Mouse (Mus musculus) forebrain, embryonic 13.5 days (tissue): Measurements from ENCODE around the gene Cyth1. TPM values are rescaled to one million over a fixed set of nuclear protein-coding genes. Genes with fewer than 3 reads are reported as not detected.

Source experiments
- ATAC-seq: fragments of 200-750 bp; cut with Nextera tagmentation; 2 replicates; pipeline ENCODE4 v1.8.0; 2017
- H3K27ac ChIP-seq: fragments of 300-500 bp; sonication (generic); 2 replicates; pipeline ENCODE4 v1.5.1; 2015; ENCODE audit warnings: inconsistent platforms, mild to moderate bottlenecking, moderate library complexity
- H3K27me3 ChIP-seq: fragments of 300-500 bp; sonication (generic); 2 replicates; pipeline ENCODE4 v1.6.1; 2015; ENCODE audit warnings: mild to moderate bottlenecking, inconsistent platforms
- H3K36me3 ChIP-seq: fragments of 300-500 bp; sonication (generic); 2 replicates; pipeline ENCODE4 v1.6.1; 2015; ENCODE audit warnings: mild to moderate bottlenecking, inconsistent platforms; ENCODE audit not compliant: poor library complexity, severe bottlenecking
- H3K4me1 ChIP-seq: fragments of 300-500 bp; sonication (generic); 2 replicates; pipeline ENCODE4 v1.6.1; 2015; ENCODE audit warnings: inconsistent platforms
- H3K4me2 ChIP-seq: fragments of 300-500 bp; sonication (generic); 2 replicates; pipeline ENCODE4 v1.6.1; 2015; ENCODE audit warnings: inconsistent platforms, mild to moderate bottlenecking, moderate library complexity
- H3K4me3 ChIP-seq: fragments of 300-500 bp; sonication (generic); 2 replicates; pipeline ENCODE4 v1.5.1; 2015; ENCODE audit warnings: mild to moderate bottlenecking, inconsistent platforms
- H3K9ac ChIP-seq: fragments of 300-500 bp; sonication (generic); 2 replicates; pipeline ENCODE4 v1.6.1; 2015; ENCODE audit warnings: mild to moderate bottlenecking, inconsistent platforms
- H3K9me3 ChIP-seq: fragments of 300-500 bp; sonication (generic); replicated peaks from 2 replicates; pipeline ENCODE4 v1.6.1; 2016; ENCODE audit warnings: inconsistent platforms
- WGBS: fragments of 180-500 bp; shearing (Covaris S2); methylation state at CpG from one replicate; pipeline ENCODE4 v1.1.7; 2015; 5-methylcytosine and 5-hydroxymethylcytosine counted together
- polyA plus RNA-seq: library from polyadenylated mRNA; unstranded; fragments of >200 nt; fragmentation: Nextera tagmentation; extraction: Ambion mirVana; gene quantifications from 2 replicates; pipeline ENCODE4 v1.2.1, GENCODE M21; 2015

Cyth1 gene
- polyA plus RNA-seq, 1 experiment from 2014 or later = 22.7 TPM

GRCm38 (mm10) chr11:118201833-118202409 lies 46.5 kb downstream of the Cyth1 start:
- Histone ChIP-seq H3K27ac (peak overlapping the region; percentile 98), H3K4me2 (peak overlapping the region; percentile 83), H3K9me3 (no peaks in the 10 kb centered on the region), H3K4me1 (peaks cover 69% of the 10 kb centered on the region), H3K27me3 (no peaks in the 10 kb centered on the region), H3K4me3 (peak overlapping the region; percentile 54), H3K9ac (peak overlapping the region; percentile 85), H3K36me3 (no peaks in the 10 kb centered on the region)
- WGBS = 9% methylated on average over 9 of the region's 9 CpGs
- peak; percentile 59 for ATAC-seq

GRCm38 (mm10) chr11:118200834-118201830 lies 47.3 kb downstream of the Cyth1 start:
- WGBS = 34% methylated on average over 11 of the region's 11 CpGs
- Histone ChIP-seq H3K9me3 (no peaks in the 10 kb centered on the region), H3K27ac (peak overlapping the region; percentile 98), H3K27me3 (no peaks in the 10 kb centered on the region), H3K36me3 (no peaks in the 10 kb centered on the region), H3K9ac (peak overlapping the region; percentile 85), H3K4me1 (peaks cover 77% of the 10 kb centered on the region), H3K4me3 (peak overlapping the region; percentile 54), H3K4me2 (peak overlapping the region; percentile 83)
- no peak for ATAC-seq

- H3K4me2 ChIP-seq = peak overlapping the region; percentile 53
- peak overlapping the region; percentile 17 for H3K4me3 ChIP-seq
- peaks cover 2% of the 10 kb centered on the region for H3K36me3 ChIP-seq
- H3K27ac ChIP-seq = peak overlapping the region; percentile 93
- 0 out of 2 replicates have a peak, but pooled peaks have one; percentile 9 for ATAC-seq
- H3K27me3 ChIP-seq = no peaks in the 10 kb centered on the region
- peaks cover 81% of the 10 kb centered on the region for H3K4me1 ChIP-seq
- peak overlapping the region; percentile 57 for H3K9ac ChIP-seq
- 2% methylated on average over 2 of the region's 2 CpGs for WGBS
- H3K9me3 ChIP-seq = no peaks in the 10 kb centered on the region
Measured at GRCm38 (mm10) chr11:118198296-118198600, 50.1 kb downstream of the Cyth1 start.

- H3K4me1 ChIP-seq = peaks cover 80% of the 10 kb centered on the region
- peak overlapping the region; percentile 17 for H3K4me3 ChIP-seq
- H3K36me3 ChIP-seq = peaks cover 7% of the 10 kb centered on the region
- H3K27ac ChIP-seq = peak overlapping the region; percentile 93
- peak overlapping the region; percentile 57 for H3K9ac ChIP-seq
- H3K4me2 ChIP-seq = peak overlapping the region; percentile 53
- 11% methylated on average over 13 of the region's 13 CpGs for WGBS
- H3K9me3 ChIP-seq = no peaks in the 10 kb centered on the region
- no peaks in the 10 kb centered on the region for H3K27me3 ChIP-seq
- ATAC-seq = peak; percentile 55; the same call in 1 of the 2 replicates
Measured at GRCm38 (mm10) chr11:118197508-118198295, 50.7 kb downstream of the Cyth1 start.

- H3K4me3 ChIP-seq = no peak overlapping the region
- H3K27ac ChIP-seq = peak overlapping the region; percentile 93
- no peak overlapping the region for H3K9ac ChIP-seq
- ATAC-seq = no peak
- WGBS = 60% methylated on average over 10 of the region's 10 CpGs
- no peaks in the 10 kb centered on the region for H3K9me3 ChIP-seq
- H3K4me1 ChIP-seq = peaks cover 72% of the 10 kb centered on the region
- no peak overlapping the region for H3K4me2 ChIP-seq
- H3K27me3 ChIP-seq = no peaks in the 10 kb centered on the region
- H3K36me3 ChIP-seq = peaks cover 14% of the 10 kb centered on the region
Measured at GRCm38 (mm10) chr11:118196824-118197388, 51.5 kb downstream of the Cyth1 start.

- 79% methylated on average over 14 of the region's 14 CpGs for WGBS
- Histone ChIP-seq H3K9ac (no peak overlapping the region), H3K4me1 (peaks cover 38% of the 10 kb centered on the region), H3K9me3 (no peaks in the 10 kb centered on the region), H3K4me2 (no peak overlapping the region), H3K27ac (no peak overlapping the region), H3K27me3 (no peaks in the 10 kb centered on the region), H3K4me3 (no peak overlapping the region), H3K36me3 (peaks cover 40% of the 10 kb centered on the region)
- ATAC-seq = no peak
Measured at GRCm38 (mm10) chr11:118193390-118194147, 54.8 kb downstream of the Cyth1 start.

- no peak overlapping the region for H3K9ac ChIP-seq
- no peaks in the 10 kb centered on the region for H3K27me3 ChIP-seq
- peaks cover 46% of the 10 kb centered on the region for H3K36me3 ChIP-seq
- H3K4me2 ChIP-seq = no peak overlapping the region
- no peak for ATAC-seq
- H3K27ac ChIP-seq = no peak overlapping the region
- WGBS = 94% methylated on average over 5 of the region's 5 CpGs
- H3K4me3 ChIP-seq = no peak overlapping the region
- H3K9me3 ChIP-seq = no peaks in the 10 kb centered on the region
- H3K4me1 ChIP-seq = peaks cover 32% of the 10 kb centered on the region
Measured at GRCm38 (mm10) chr11:118192973-118193372, 55.4 kb downstream of the Cyth1 start.

- Histone ChIP-seq H3K27me3 (no peaks in the 10 kb centered on the region), H3K4me2 (no peak overlapping the region), H3K9me3 (no peaks in the 10 kb centered on the region), H3K4me1 (no peaks in the 10 kb centered on the region), H3K9ac (no peak overlapping the region), H3K36me3 (peaks cover 86% of the 10 kb centered on the region), H3K27ac (no peak overlapping the region), H3K4me3 (no peak overlapping the region)
- WGBS = 88% methylated on average over 9 of the region's 9 CpGs
- ATAC-seq = no peak
Measured at GRCm38 (mm10) chr11:118182768-118183167, 65.6 kb downstream of the Cyth1 start.

GRCm38 (mm10) chr11:118182353-118182752 lies 66.0 kb downstream of the Cyth1 start:
- Histone ChIP-seq H3K9me3 (no peaks in the 10 kb centered on the region), H3K4me1 (no peaks in the 10 kb centered on the region), H3K27me3 (no peaks in the 10 kb centered on the region), H3K36me3 (peaks cover 86% of the 10 kb centered on the region), H3K9ac (no peak overlapping the region), H3K27ac (no peak overlapping the region), H3K4me2 (no peak overlapping the region), H3K4me3 (no peak overlapping the region)
- no peak for ATAC-seq
- 89% methylated on average over 4 of the region's 4 CpGs for WGBS

- H3K4me1 ChIP-seq = no peaks in the 10 kb centered on the region
- H3K9ac ChIP-seq = no peak overlapping the region
- WGBS = 88% methylated on average over 7 of the region's 7 CpGs
- H3K4me2 ChIP-seq = no peak overlapping the region
- H3K9me3 ChIP-seq = no peaks in the 10 kb centered on the region
- H3K27me3 ChIP-seq = no peaks in the 10 kb centered on the region
- ATAC-seq = no peak
- H3K4me3 ChIP-seq = no peak overlapping the region
- peaks cover 93% of the 10 kb centered on the region for H3K36me3 ChIP-seq
- no peak overlapping the region for H3K27ac ChIP-seq
Measured at GRCm38 (mm10) chr11:118180199-118180598, 68.2 kb downstream of the Cyth1 start.

- no peak for ATAC-seq
- Histone ChIP-seq H3K9ac (no peak overlapping the region), H3K27me3 (no peaks in the 10 kb centered on the region), H3K27ac (no peak overlapping the region), H3K36me3 (peaks cover 82% of the 10 kb centered on the region), H3K9me3 (no peaks in the 10 kb centered on the region), H3K4me3 (no peak overlapping the region), H3K4me2 (no peak overlapping the region), H3K4me1 (no peaks in the 10 kb centered on the region)
- 90% methylated on average over 5 of the region's 5 CpGs for WGBS
Measured at GRCm38 (mm10) chr11:118178236-118178635, 70.2 kb downstream of the Cyth1 start.
